Mouse (Mus musculus) neural tube, embryonic 12.5 days (tissue): ENCODE data around the gene Castor1. TPM values are rescaled to one million over a fixed set of nuclear protein-coding genes. Genes with fewer than 3 reads are reported as not detected.

ENCODE experiments used
- ATAC-seq: fragments of 200-750 bp; cut with Nextera tagmentation; 2 replicates; pipeline ENCODE4 v1.8.0; 2017; ENCODE audit warnings: low read depth, mild to moderate bottlenecking, moderate TSS enrichment, moderate library complexity; ENCODE audit not compliant: low FRiP score
- H3K27ac ChIP-seq: fragments of 300-500 bp; sonication (generic); 2 replicates; pipeline ENCODE4 v1.5.1; 2016
- H3K27me3 ChIP-seq: fragments of 300-500 bp; sonication (generic); replicated peaks from 2 replicates; pipeline ENCODE4 v1.6.1; 2016; ENCODE audit warnings: mild to moderate bottlenecking
- H3K36me3 ChIP-seq: fragments of 300-500 bp; sonication (generic); 2 replicates; pipeline ENCODE4 v1.6.1; 2016; ENCODE audit warnings: mild to moderate bottlenecking
- H3K4me1 ChIP-seq: fragments of 300-500 bp; sonication (generic); 2 replicates; pipeline ENCODE4 v1.6.1; 2016
- H3K4me2 ChIP-seq: fragments of 300-500 bp; sonication (generic); replicated peaks from 2 replicates; pipeline ENCODE4 v1.6.1; 2016; ENCODE audit warnings: mild to moderate bottlenecking
- H3K4me3 ChIP-seq: fragments of 300-500 bp; sonication (generic); 2 replicates; pipeline ENCODE4 v1.5.1; 2016
- H3K9ac ChIP-seq: fragments of 300-500 bp; sonication (generic); 2 replicates; pipeline ENCODE4 v1.6.1; 2016; ENCODE audit warnings: mild to moderate bottlenecking
- H3K9me3 ChIP-seq: fragments of 300-500 bp; sonication (generic); 2 replicates; pipeline ENCODE4 v1.6.1; 2016; ENCODE audit warnings: mild to moderate bottlenecking
- WGBS: fragments of 180-500 bp; shearing (Covaris S2); methylation state at CpG from one replicate; pipeline ENCODE4 v1.1.7; 2016; 5-methylcytosine and 5-hydroxymethylcytosine counted together
- polyA plus RNA-seq: library from polyadenylated mRNA; unstranded; fragments of >200 nt; fragmentation: Nextera tagmentation; extraction: Ambion mirVana; gene quantifications from 2 replicates; pipeline ENCODE4 v1.2.1, GENCODE M21; 2016

Castor1 gene
- polyA plus RNA-seq, 1 experiment from 2014 or later: 2.3 TPM

DNA sequence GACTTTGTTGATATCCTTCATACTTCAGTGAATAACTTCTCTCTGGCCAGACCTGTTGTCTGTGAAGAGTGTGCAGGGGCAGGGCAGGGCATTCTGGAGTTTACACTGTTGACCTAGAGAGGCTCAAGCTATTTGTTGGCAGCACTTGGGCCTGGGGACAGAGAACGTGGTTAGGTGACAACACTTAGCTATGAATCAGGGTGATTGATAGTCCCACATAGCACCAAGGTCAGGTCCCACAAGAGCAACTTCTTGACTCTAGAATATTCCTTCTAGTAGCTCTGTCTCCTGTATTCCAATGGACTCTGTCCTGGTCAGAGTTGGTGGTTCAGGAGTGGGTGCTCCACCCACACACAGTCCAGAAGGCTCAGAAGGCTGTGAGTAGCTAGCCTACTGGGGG lies 7.2 kb upstream of the Castor1 start:
- Histone ChIP-seq H3K4me2 (no peak overlapping the region), H3K27me3 (no peaks in the 10 kb centered on the region), H3K36me3 (peaks cover 83% of the 10 kb centered on the region), H3K9ac (no peak overlapping the region), H3K9me3 (no peaks in the 10 kb centered on the region), H3K4me3 (no peak overlapping the region), H3K4me1 (no peaks in the 10 kb centered on the region), H3K27ac (no peak overlapping the region)
- WGBS: 69% methylated on average over 1 of the region's 1 CpGs
- ATAC-seq: no peak

GRCm38 (mm10) chr11:4213107-4213506 lies 4.9 kb upstream of the Castor1 start:
- H3K4me1 ChIP-seq: peaks cover 6% of the 10 kb centered on the region
- H3K4me2 ChIP-seq: no peak overlapping the region
- peaks cover 6% of the 10 kb centered on the region for H3K27me3 ChIP-seq
- peaks cover 67% of the 10 kb centered on the region for H3K36me3 ChIP-seq
- WGBS: 93% methylated on average over 10 of the region's 10 CpGs
- no peak overlapping the region for H3K9ac ChIP-seq
- no peak overlapping the region for H3K4me3 ChIP-seq
- no peak overlapping the region for H3K27ac ChIP-seq
- H3K9me3 ChIP-seq: no peaks in the 10 kb centered on the region
- no peak for ATAC-seq

- Histone ChIP-seq H3K9ac (no peak overlapping the region), H3K4me2 (no peak overlapping the region), H3K27ac (no peak overlapping the region), H3K36me3 (peaks cover 57% of the 10 kb centered on the region), H3K4me1 (peaks cover 13% of the 10 kb centered on the region), H3K9me3 (no peaks in the 10 kb centered on the region), H3K27me3 (peaks cover 20% of the 10 kb centered on the region), H3K4me3 (no peak overlapping the region)
- no peak for ATAC-seq
- 94% methylated on average over 14 of the region's 14 CpGs for WGBS
Observed at GRCm38 (mm10) chr11:4214572-4214971, 3.5 kb upstream of the Castor1 start.

- no peak for ATAC-seq
- WGBS: 90% methylated on average over 10 of the region's 10 CpGs
- Histone ChIP-seq H3K4me2 (no peak overlapping the region), H3K4me3 (no peak overlapping the region), H3K27ac (no peak overlapping the region), H3K4me1 (peaks cover 13% of the 10 kb centered on the region), H3K9me3 (no peaks in the 10 kb centered on the region), H3K9ac (no peak overlapping the region), H3K36me3 (peaks cover 52% of the 10 kb centered on the region), H3K27me3 (peaks cover 24% of the 10 kb centered on the region)
Observed at GRCm38 (mm10) chr11:4215061-4215460, 3.0 kb upstream of the Castor1 start.

- Histone ChIP-seq H3K4me2 (no peak overlapping the region), H3K36me3 (peaks cover 42% of the 10 kb centered on the region), H3K9ac (no peak overlapping the region), H3K4me1 (peaks cover 13% of the 10 kb centered on the region), H3K27me3 (peaks cover 26% of the 10 kb centered on the region), H3K9me3 (no peaks in the 10 kb centered on the region), H3K27ac (no peak overlapping the region), H3K4me3 (no peak overlapping the region)
- WGBS: 85% methylated on average over 9 of the region's 9 CpGs
- no peak for ATAC-seq
Observed at GRCm38 (mm10) chr11:4216248-4217000, 1.6 kb upstream of the Castor1 start.

DNA sequence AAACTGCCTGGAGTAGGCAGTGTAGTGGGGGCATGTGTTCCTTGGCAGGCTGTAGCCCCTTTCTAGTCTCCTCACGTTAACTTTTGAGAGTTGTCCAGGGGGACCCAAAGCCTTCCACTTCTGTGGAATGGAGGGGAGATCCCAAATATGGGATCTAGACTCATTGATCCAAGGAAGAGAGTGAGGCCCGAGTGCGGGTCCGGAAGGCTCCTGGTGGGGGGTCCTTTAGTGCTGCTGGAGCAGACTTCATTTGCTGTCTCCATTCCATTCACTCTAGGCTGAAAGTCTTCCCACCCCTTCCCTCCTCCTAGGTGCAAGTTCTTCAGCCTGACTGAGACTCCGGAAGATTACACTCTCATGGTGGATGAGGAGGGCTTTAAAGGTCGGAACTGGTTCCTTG lies 612 bp downstream of the Castor1 start:
- Histone ChIP-seq H3K9me3 (no peaks in the 10 kb centered on the region), H3K27ac (no peak overlapping the region), H3K4me3 (peak overlapping the region; percentile 43), H3K4me1 (peaks cover 13% of the 10 kb centered on the region), H3K4me2 (peak overlapping the region; percentile 92), H3K36me3 (peaks cover 21% of the 10 kb centered on the region), H3K27me3 (peaks cover 26% of the 10 kb centered on the region), H3K9ac (peak overlapping the region; percentile 56; the same call in 1 of the 2 replicates)
- ATAC-seq: no peak
- 4% methylated on average over 6 of the region's 6 CpGs for WGBS

DNA sequence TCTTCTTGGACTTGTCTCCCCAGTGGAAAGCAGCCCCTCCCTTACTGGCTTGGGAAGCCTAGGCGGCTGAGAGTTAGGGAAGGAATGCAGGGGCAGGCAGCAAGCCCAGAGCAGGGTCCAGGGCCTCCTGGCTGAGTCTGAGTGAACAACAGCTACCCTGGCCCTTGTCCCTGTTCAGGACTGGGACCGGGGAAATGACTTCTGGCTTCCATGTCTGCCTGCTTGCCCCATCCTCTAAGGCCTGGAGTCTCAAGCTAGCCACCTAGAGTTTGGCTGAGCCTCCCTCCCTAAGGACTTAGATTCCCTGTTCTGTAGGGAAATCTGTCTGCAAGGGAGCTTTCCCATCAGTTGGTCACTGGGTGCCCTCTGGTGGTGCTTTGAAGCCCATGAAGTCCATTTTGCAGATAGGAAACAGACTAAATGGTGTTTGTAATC lies 1.3 kb downstream of the Castor1 start:
- Histone ChIP-seq H3K4me1 (peaks cover 13% of the 10 kb centered on the region), H3K27me3 (peaks cover 26% of the 10 kb centered on the region), H3K27ac (no peak overlapping the region), H3K9me3 (no peaks in the 10 kb centered on the region), H3K4me3 (no peak overlapping the region), H3K4me2 (0 out of 2 replicates have a peak overlapping the region, but pooled peaks have one; percentile 2), H3K9ac (no peak overlapping the region), H3K36me3 (peaks cover 15% of the 10 kb centered on the region)
- no peak for ATAC-seq
- 8% methylated on average over 2 of the region's 2 CpGs for WGBS

GRCm38 (mm10) chr11:4219908-4220307 lies 1.9 kb downstream of the Castor1 start:
- 70% methylated on average over 9 of the region's 9 CpGs for WGBS
- Histone ChIP-seq H3K4me1 (peaks cover 13% of the 10 kb centered on the region), H3K9ac (no peak overlapping the region), H3K36me3 (peaks cover 9% of the 10 kb centered on the region), H3K9me3 (no peaks in the 10 kb centered on the region), H3K27me3 (peaks cover 26% of the 10 kb centered on the region), H3K27ac (no peak overlapping the region), H3K4me3 (no peak overlapping the region), H3K4me2 (no peak overlapping the region)
- ATAC-seq: no peak

DNA sequence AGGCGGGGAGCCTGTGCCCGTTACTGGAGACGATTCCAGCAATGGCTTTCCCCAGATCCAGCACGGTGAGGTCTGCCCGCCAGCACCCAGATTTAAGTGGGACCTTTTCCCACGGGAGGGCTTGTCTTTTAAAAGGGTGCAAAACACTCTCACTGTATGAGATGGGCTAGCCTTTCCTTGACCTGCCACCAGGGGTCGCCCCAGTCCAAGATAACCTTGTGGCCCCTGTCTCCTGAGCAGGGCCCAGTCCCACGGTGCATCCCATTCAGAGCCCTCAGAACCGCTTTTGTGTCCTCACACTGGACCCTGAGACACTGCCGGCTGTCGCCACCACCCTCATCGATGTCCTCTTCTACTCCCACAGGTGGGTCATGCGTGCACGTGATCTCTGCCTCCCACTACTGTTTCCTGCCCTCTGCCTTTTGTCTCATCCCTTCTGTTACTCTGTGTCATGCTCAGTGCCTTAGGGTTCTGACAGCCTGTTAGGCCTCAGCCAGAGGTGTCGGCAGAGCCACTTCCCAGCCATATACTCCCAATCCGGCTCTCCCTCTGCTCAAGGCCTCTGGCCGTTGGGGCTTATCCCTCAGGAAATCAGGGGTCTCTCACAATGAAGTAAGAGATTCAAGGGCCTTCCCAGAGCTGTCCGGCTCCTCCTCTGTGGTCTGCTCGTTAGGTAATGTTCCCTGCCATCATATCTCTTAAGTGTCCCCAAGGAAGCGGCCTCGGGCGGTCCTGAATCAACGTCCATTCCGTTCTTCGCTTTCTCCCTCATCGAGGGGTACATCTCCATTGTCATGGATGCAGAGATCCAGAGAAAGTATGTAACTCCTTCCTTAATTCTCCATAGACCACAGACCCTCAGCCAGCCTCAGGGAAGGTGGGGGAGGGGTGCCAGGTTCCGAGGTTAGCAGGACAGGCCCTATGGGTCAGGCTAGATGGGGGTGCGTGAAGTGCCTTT lies 2.7 kb downstream of the Castor1 start:
- ATAC-seq: no peak
- H3K4me2 ChIP-seq: no peak overlapping the region; the same call in 1 of the 2 replicates
- H3K9ac ChIP-seq: no peak overlapping the region
- no peak overlapping the region for H3K27ac ChIP-seq
- 51% methylated on average over 28 of the region's 28 CpGs for WGBS
- peaks cover 13% of the 10 kb centered on the region for H3K4me1 ChIP-seq
- no peaks in the 10 kb centered on the region for H3K9me3 ChIP-seq
- no peak overlapping the region for H3K4me3 ChIP-seq
- H3K27me3 ChIP-seq: peaks cover 26% of the 10 kb centered on the region
- H3K36me3 ChIP-seq: peaks cover 1% of the 10 kb centered on the region; the same call in 1 of the 2 replicates

DNA sequence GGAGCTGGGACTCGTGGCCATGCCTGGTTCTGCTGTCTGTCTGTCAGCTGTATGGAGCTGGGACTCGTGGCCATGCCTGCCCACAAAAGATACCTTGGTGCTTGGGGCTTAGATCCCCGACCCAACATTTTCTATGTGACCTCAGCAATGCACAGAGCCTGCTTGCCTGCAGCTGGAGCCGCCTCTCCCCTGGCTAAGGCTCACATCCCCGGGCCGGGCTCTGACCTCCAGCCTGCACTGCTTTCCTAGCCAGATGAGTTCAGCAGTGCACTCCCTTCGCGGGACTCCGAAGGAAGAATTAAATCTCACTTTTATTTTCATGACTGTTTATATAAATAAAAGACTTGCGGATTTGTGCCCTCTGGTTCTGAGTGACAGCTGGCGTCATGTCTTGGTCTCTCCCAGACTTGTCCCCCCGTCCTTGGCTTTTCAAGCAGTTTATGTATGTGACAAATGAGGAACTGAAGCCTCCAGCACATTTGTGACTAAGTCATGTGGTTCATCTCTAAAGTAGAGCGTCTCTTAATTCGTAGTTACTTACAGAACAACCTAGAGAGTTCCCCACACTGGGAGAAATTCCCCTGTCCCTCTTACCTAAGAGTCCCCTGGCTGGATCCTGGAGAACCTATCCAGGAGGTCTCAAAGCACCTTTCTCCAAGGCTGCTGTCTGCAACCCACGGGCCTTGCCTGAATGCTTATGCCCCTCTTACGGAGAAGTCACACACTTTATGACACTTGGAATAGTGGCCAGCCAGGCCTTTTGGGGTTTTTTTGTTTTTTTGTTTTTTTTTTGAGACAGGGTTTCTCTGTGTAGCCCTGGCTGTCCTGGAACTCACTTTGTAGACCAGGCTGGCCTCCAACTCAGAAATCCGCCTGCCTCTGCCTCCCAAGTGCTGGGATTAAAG lies 4.3 kb downstream of the Castor1 start:
- no peak overlapping the region for H3K4me2 ChIP-seq
- WGBS: 83% methylated on average over 17 of the region's 17 CpGs
- peaks cover 26% of the 10 kb centered on the region for H3K27me3 ChIP-seq

DNA sequence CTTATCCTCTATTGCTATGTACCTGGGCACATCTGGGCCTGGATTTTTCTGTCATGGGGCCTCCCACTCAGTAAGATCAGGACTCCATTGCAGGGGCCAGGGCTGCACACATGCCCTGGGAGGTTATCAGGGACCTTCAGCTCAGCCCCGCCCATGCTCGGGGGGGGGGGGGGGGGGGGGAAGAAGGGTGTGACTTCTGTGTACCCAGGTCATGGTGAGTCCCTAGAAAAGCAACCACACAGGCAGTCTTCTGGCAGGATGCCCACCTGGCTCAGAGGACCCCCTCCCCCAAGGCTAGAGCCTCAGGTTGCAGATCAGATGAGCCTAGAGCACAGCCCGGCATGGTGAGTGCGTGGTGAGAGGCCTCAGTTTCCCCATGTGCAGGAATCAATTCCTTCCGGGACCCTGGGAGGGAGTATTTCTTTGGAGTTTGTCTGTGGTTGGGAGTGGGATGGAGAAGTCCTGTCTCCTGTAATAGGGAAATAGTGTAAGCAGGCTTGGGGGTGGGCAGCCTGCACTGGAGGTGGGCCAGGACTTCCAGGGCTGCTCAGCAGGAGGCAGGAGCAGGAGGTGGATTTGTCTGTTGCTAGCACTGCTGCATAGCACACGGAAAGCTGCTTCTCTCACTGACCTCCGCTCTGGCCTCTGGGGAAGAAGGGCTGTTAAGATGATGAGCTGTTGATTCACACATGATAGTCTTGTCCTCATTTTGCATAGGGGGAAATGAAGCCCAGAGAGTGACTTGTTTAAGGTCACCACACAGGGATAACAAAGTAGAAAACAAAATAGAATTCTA lies 5.6 kb downstream of the Castor1 start:
- Histone ChIP-seq H3K27me3 (peaks cover 15% of the 10 kb centered on the region), H3K9me3 (no peaks in the 10 kb centered on the region), H3K27ac (no peak overlapping the region), H3K36me3 (no peaks in the 10 kb centered on the region), H3K4me3 (no peak overlapping the region), H3K9ac (no peak overlapping the region), H3K4me1 (peaks cover 2% of the 10 kb centered on the region; the same call in 1 of the 2 replicates), H3K4me2 (no peak overlapping the region)
- ATAC-seq: no peak
- 38% methylated on average over 6 of the region's 7 CpGs for WGBS

More for the DNA sequence above, 4.3 kb downstream of the Castor1 start:
- Histone ChIP-seq H3K36me3 (no peaks in the 10 kb centered on the region), H3K27ac (no peak overlapping the region), H3K4me1 (peaks cover 13% of the 10 kb centered on the region), H3K9me3 (no peaks in the 10 kb centered on the region), H3K9ac (no peak overlapping the region), H3K4me3 (no peak overlapping the region)
- no peak for ATAC-seq
